Mouse (Mus musculus) liver, embryonic 11.5 days (tissue): ENCODE results near the gene Mrgprb5. TPM values are rescaled to one million over a fixed set of nuclear protein-coding genes. Genes with fewer than 3 reads are reported as not detected.

Experiments used
- ATAC-seq: fragments of 200-750 bp; cut with Nextera tagmentation; replicated peaks from 2 replicates; pipeline ENCODE4 v1.8.0; 2017; ENCODE audit warnings: moderate number of reproducible peaks, mild to moderate bottlenecking, moderate TSS enrichment, moderate library complexity; ENCODE audit not compliant: low FRiP score
- DNase-seq: peaks from one replicate; pipeline ENCODE4 v3.0.0-alpha.2; 2017; ENCODE audit warnings: low spot score
- H3K27ac ChIP-seq: fragments of 300-500 bp; sonication (generic); 2 replicates; pipeline ENCODE4 v1.5.1; 2014; ENCODE audit warnings: mild to moderate bottlenecking, low read depth, low read length, control low read depth
- H3K27me3 ChIP-seq: fragments of 300-500 bp; sonication (generic); replicated peaks from 2 replicates; pipeline ENCODE4 v1.6.1; 2014; ENCODE audit warnings: low read length, mixed read lengths; ENCODE audit not compliant: control insufficient read depth, insufficient read depth
- H3K36me3 ChIP-seq: fragments of 300-500 bp; sonication (generic); 2 replicates; pipeline ENCODE4 v1.6.1; 2014; ENCODE audit warnings: mild to moderate bottlenecking, low read length, moderate library complexity, mixed read lengths; ENCODE audit not compliant: control insufficient read depth, insufficient read depth
- H3K4me1 ChIP-seq: fragments of 300-500 bp; sonication (generic); replicated peaks from 2 replicates; pipeline ENCODE4 v1.6.1; 2014; ENCODE audit warnings: low read length, mixed read lengths; ENCODE audit not compliant: control insufficient read depth, insufficient read depth
- H3K4me2 ChIP-seq: fragments of 300-500 bp; sonication (generic); 2 replicates; pipeline ENCODE4 v1.6.1; 2014; ENCODE audit warnings: mild to moderate bottlenecking, control low read depth, moderate library complexity
- H3K4me3 ChIP-seq: fragments of 300-500 bp; sonication (generic); 2 replicates; pipeline ENCODE4 v1.5.1; 2014; ENCODE audit warnings: low read depth, low read length, control low read depth
- H3K9ac ChIP-seq: fragments of 300-500 bp; sonication (generic); 2 replicates; pipeline ENCODE4 v1.6.1; 2014; ENCODE audit warnings: low read depth, low read length, control low read depth
- H3K9me3 ChIP-seq: fragments of 300-500 bp; sonication (generic); 2 replicates; pipeline ENCODE4 v1.6.1; 2016; ENCODE audit warnings: low read length, inconsistent platforms, mixed read lengths; ENCODE audit not compliant: control insufficient read depth
- WGBS: fragments of 180-500 bp; shearing (Covaris S2); extraction: QIAGEN DNeasy Blood & Tissue Kit; methylation state at CpG from one replicate; pipeline ENCODE4 v1.1.7; 2014; 5-methylcytosine and 5-hydroxymethylcytosine counted together
- polyA plus RNA-seq: library from polyadenylated mRNA; unstranded; fragments of >200 nt; fragmentation: Nextera tagmentation; extraction: Ambion mirVana; gene quantifications from 2 replicates; pipeline ENCODE4 v1.2.1, GENCODE M21; 2014

Mrgprb5 gene
- polyA plus RNA-seq, 1 experiment from 2014 or later, result not detected

DNA sequence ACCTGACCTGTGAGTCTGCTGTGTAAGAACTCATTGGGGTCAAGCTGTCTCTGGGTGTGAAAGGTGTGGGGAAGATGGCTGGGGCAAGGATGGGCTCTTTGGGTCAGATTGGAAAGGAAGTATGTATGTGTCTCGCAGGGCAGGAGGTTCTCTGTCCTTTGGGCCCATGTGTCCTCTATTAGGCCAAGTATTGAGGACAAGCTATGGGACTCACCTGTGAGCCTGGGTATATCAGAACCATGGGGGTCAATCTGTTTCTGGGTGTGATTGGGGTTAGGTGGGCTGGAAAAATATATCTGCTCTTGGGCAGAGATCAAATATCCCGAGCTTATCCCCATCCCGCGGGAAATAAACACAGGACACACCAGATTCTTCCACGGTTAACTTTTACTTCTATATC lies 45.0 kb downstream of the Mrgprb5 start:
- 69% methylated on average over 5 of the region's 5 CpGs for WGBS
- Histone ChIP-seq H3K9me3 (no peaks in the 10 kb centered on the region), H3K27ac (no peak overlapping the region), H3K9ac (no peak overlapping the region), H3K4me3 (no peak overlapping the region), H3K4me1 (no peaks in the 10 kb centered on the region), H3K27me3 (no peaks in the 10 kb centered on the region), H3K4me2 (no peak overlapping the region), H3K36me3 (no peaks in the 10 kb centered on the region)
- DNase-seq, result no peak
- no peak for ATAC-seq

Other genes with a start within 250 kb of the Mrgprb5 start
- not detected in 2 replicates for gene Mrgpra4, start 186.9 kb downstream of the Mrgprb5 start, polyA plus RNA-seq
- gene Mrgprx1, start 141.4 kb downstream of the Mrgprb5 start, polyA plus RNA-seq, result not detected in 2 replicates
- not detected in 2 replicates for gene Mrgprb4, start 30.3 kb upstream of the Mrgprb5 start, polyA plus RNA-seq
- not detected in 2 replicates for gene Mrgprb8, start 219.5 kb upstream of the Mrgprb5 start, polyA plus RNA-seq